Mouse (Mus musculus) monocyte, adult 5-6 weeks (primary cell): Measurements from ENCODE around the gene Kdm7a. TPM values are rescaled to one million over a fixed set of nuclear protein-coding genes. Genes with fewer than 3 reads are reported as not detected.

Source experiments
- ATAC-seq: fragments of 153-309, 156-312 bp; replicated peaks from 2 replicates; pipeline ENCODE4 v1.8.0; 2017; ENCODE audit warnings: mild to moderate bottlenecking; ENCODE audit not compliant: low TSS enrichment, insufficient number of reproducible peaks, severe bottlenecking, poor library complexity, low FRiP score
- total RNA-seq: library from RNA; stranded (forward); fragments of 200-1000, 200-491, 200-594 nt; gene quantifications from 3 replicates; pipeline ENCODE4 v1.2.3, GENCODE M21; 2017

Kdm7a gene
- total RNA-seq, 1 experiment from 2014 or later, result 106 TPM

GRCm38 (mm10) chr6:39214949-39215606 is 8.5 kb upstream of the Kdm7a start:
- no peak for ATAC-seq

- ATAC-seq, result no peak
These were observed 3.1 kb upstream of the Kdm7a start for GRCm38 (mm10) chr6:39209677-39210076.

- ATAC-seq, result no peak
These were observed 1.6 kb upstream of the Kdm7a start for GRCm38 (mm10) chr6:39208181-39208580.

GRCm38 (mm10) chr6:39205650-39206580 is 674 bp downstream of the Kdm7a start:
- ATAC-seq, result peak; percentile 6; the same call in 1 of the 2 replicates

GRCm38 (mm10) chr6:39205064-39205649 is 1.4 kb downstream of the Kdm7a start:
- ATAC-seq, result peak; percentile 81

GRCm38 (mm10) chr6:39204444-39204843 is 2.1 kb downstream of the Kdm7a start:
- ATAC-seq, result no peak

GRCm38 (mm10) chr6:39203236-39203635 is 3.4 kb downstream of the Kdm7a start:
- ATAC-seq, result no peak

- ATAC-seq, result no peak
These were observed 13.6 kb downstream of the Kdm7a start for GRCm38 (mm10) chr6:39193006-39193405.

- ATAC-seq, result no peak
These were observed 15.1 kb downstream of the Kdm7a start for GRCm38 (mm10) chr6:39191518-39191917.

GRCm38 (mm10) chr6:39187227-39187626 is 19.4 kb downstream of the Kdm7a start:
- ATAC-seq, result no peak

- no peak for ATAC-seq
These were observed 37.5 kb downstream of the Kdm7a start for GRCm38 (mm10) chr6:39169089-39169488.

GRCm38 (mm10) chr6:39164891-39165290 is 41.7 kb downstream of the Kdm7a start:
- ATAC-seq, result no peak

- ATAC-seq, result no peak
These were observed 44.6 kb downstream of the Kdm7a start for GRCm38 (mm10) chr6:39161975-39162374.

- ATAC-seq, result no peak
These were observed 60.5 kb downstream of the Kdm7a start for GRCm38 (mm10) chr6:39146041-39146440.

GRCm38 (mm10) chr6:39132556-39132955 is 74.0 kb downstream of the Kdm7a start:
- ATAC-seq, result no peak

- ATAC-seq, result no peak
These were observed 75.1 kb downstream of the Kdm7a start for GRCm38 (mm10) chr6:39131480-39131879.

- ATAC-seq, result no peak
These were observed 81.9 kb downstream of the Kdm7a start for GRCm38 (mm10) chr6:39124719-39125118.

GRCm38 (mm10) chr6:39120685-39121084 is 85.9 kb downstream of the Kdm7a start:
- no peak for ATAC-seq

GRCm38 (mm10) chr6:39118456-39118881 is 88.1 kb downstream of the Kdm7a start:
- no peak for ATAC-seq
